Mouse (Mus musculus): ENCODE results near the gene Mbl1.

GRCm38 (mm10) chr14:41111031-41111668 lies 40.1 kb upstream of the Mbl1 start:
- TF ChIP-seq NRF1 (IDR thresholded peaks at IDR 0.05; ENCODE audit: insufficient read depth, low read depth, low read length, poor library complexity, severe bottlenecking) (no peak), POLR2A (IDR thresholded peaks at IDR 0.05; ENCODE audit: control insufficient read depth in 1 of 2, insufficient read depth in 1 of 2, low read depth in 1 of 2, low read length in 2 of 2, poor library complexity in 1 of 2) (no peak), MAFK (IDR thresholded peaks at IDR 0.05; ENCODE audit: borderline replicate concordance, low read depth, low read length) (no peak), TBP (IDR thresholded peaks at IDR 0.05; ENCODE audit: low read depth, low read length) (no peak), CTCF (IDR thresholded peaks at IDR 0.05 in 2 of 3, conservative IDR thresholded peaks at IDR 0.05 in 1 of 3; ENCODE audit: control insufficient read depth in 1 of 3, insufficient read depth in 1 of 3, low read depth in 2 of 3, low read length in 3 of 3, poor library complexity in 1 of 3, severe bottlenecking in 1 of 3) (no peak), ZC3H11A (IDR thresholded peaks at IDR 0.05; ENCODE audit: low read depth, low read length) (no peak), GATA1 (IDR thresholded peaks at IDR 0.05; ENCODE audit: low read depth, low read length) (no peak), ELF1 (IDR thresholded peaks at IDR 0.05; ENCODE audit: low read depth, low read length) (no peak), ZMIZ1 (IDR thresholded peaks at IDR 0.05; ENCODE audit: low read depth, low read length) (no peak), EP300 (IDR thresholded peaks at IDR 0.05; ENCODE audit: low read depth in 1 of 2, low read length in 2 of 2) (no peak)
